Mouse (Mus musculus) testis, adult 2 months (tissue): ENCODE data around the gene Mbnl1.

Experiments used
- CTCF ChIP-seq: fragments of 200-500 bp; IDR thresholded peaks from 2 replicates; pipeline ENCODE4 v1.5.1; 2012; ENCODE audit warnings: low read depth, mild to moderate bottlenecking, inconsistent platforms, low read length, moderate library complexity; ENCODE audit not compliant: control insufficient read depth, insufficient read depth, insufficient replicate concordance
- POLR2A ChIP-seq: fragments of 200-500 bp; IDR thresholded peaks from 2 replicates; pipeline ENCODE4 v1.6.1; 2012; ENCODE audit warnings: low read depth, mild to moderate bottlenecking, inconsistent platforms, low read length, moderate library complexity; ENCODE audit not compliant: control insufficient read depth

GRCm38 (mm10) chr3:60429049-60429448 lies 43.6 kb upstream of the Mbnl1 start:
- TF ChIP-seq POLR2A = no peak
- TF ChIP-seq CTCF = no peak
